Mouse (Mus musculus) forebrain, embryonic 10.5 days (tissue): ENCODE data around the gene Ctsh. TPM values are rescaled to one million over a fixed set of nuclear protein-coding genes. Genes with fewer than 3 reads are reported as not detected.

Experiments
- DNase-seq: peaks from one replicate; pipeline ENCODE4 v3.0.0-alpha.2; 2017; ENCODE audit warnings: low spot score; ENCODE audit errors: extremely low spot score
- H3K27ac ChIP-seq: fragments of 300-500 bp; sonication (generic); 2 replicates; pipeline ENCODE4 v1.5.1; 2016; ENCODE audit warnings: mild to moderate bottlenecking
- H3K27me3 ChIP-seq: fragments of 300-500 bp; sonication (generic); 2 replicates; pipeline ENCODE4 v1.6.1; 2016; ENCODE audit warnings: mild to moderate bottlenecking; ENCODE audit not compliant: poor library complexity, severe bottlenecking
- H3K36me3 ChIP-seq: fragments of 300-500 bp; sonication (generic); replicated peaks from 2 replicates; pipeline ENCODE4 v1.6.1; 2016; ENCODE audit warnings: mild to moderate bottlenecking, moderate library complexity
- H3K4me1 ChIP-seq: fragments of 300-500 bp; sonication (generic); 2 replicates; pipeline ENCODE4 v1.6.1; 2016
- H3K4me3 ChIP-seq: fragments of 300-500 bp; sonication (generic); 2 replicates; pipeline ENCODE4 v1.5.1; 2016; ENCODE audit warnings: mild to moderate bottlenecking, moderate library complexity
- H3K9me3 ChIP-seq: fragments of 300-500 bp; sonication (generic); 2 replicates; pipeline ENCODE4 v1.6.1; 2016; ENCODE audit warnings: mild to moderate bottlenecking, moderate library complexity
- WGBS: fragments of 180-500 bp; shearing (Covaris S2); methylation state at CpG from one replicate; pipeline ENCODE4 v1.1.7; 2016; 5-methylcytosine and 5-hydroxymethylcytosine counted together
- polyA plus RNA-seq: library from polyadenylated mRNA; unstranded; fragments of >200 nt; fragmentation: Nextera tagmentation; extraction: Ambion mirVana; gene quantifications from 2 replicates; pipeline ENCODE4 v1.2.1, GENCODE M21; 2016

Gene Ctsh
- polyA plus RNA-seq, 1 experiment from 2014 or later: 6.0 TPM

- 92% methylated on average over 5 of the region's 5 CpGs for WGBS
- DNase-seq: no peak
- H3K27ac ChIP-seq: no peak overlapping the region
- no peaks in the 10 kb centered on the region for H3K9me3 ChIP-seq
- no peaks in the 10 kb centered on the region for H3K4me1 ChIP-seq
- H3K36me3 ChIP-seq: peaks cover 100% of the 10 kb centered on the region
- H3K4me3 ChIP-seq: no peak overlapping the region
- no peaks in the 10 kb centered on the region for H3K27me3 ChIP-seq
These were observed 45.0 kb downstream of the Ctsh start for GRCm38 (mm10) chr9:90098934-90099333.

DNA sequence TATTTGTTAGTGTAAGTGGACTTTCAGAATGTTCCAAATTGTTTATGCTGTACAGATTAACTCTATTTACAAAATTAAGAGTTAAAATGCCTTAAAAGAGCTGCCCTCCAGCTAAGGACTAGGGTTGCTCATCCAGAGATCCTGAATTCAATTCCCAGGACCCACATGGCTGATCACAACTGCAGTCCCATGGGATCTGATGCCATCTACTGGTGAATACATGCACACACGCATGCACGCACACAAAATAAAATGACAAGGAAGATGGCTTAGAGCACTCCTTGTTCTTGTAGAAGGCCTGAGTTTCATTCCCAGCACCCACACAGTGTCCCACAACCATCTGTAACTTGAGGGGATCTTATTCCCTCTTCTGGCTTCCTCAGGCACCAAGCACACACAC lies 46.8 kb downstream of the Ctsh start:
- H3K36me3 ChIP-seq: peaks cover 100% of the 10 kb centered on the region
- 85% methylated on average over 2 of the region's 2 CpGs for WGBS
- no peak for DNase-seq

DNA sequence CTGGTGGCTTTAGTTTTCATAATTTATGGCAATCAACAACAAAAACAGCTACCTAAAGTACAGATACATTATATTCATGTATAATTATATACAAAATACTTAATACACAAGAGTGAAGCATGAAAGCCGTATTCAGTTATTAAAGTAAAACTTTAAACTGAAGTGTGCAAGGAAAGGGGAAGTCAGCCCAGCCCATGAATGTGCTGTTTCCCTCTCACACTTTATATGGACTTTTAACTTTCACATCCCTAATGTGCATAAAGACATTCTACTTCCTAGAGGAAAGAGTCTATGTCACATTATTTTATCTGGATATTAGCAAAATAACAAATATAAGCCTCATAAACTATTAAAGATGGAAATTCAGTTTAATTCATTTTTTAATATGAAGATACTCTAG lies 51.5 kb downstream of the Ctsh start:
- Histone ChIP-seq H3K27ac (no peak overlapping the region), H3K36me3 (peaks cover 95% of the 10 kb centered on the region), H3K9me3 (no peaks in the 10 kb centered on the region), H3K27me3 (no peaks in the 10 kb centered on the region), H3K4me3 (no peak overlapping the region), H3K4me1 (no peaks in the 10 kb centered on the region)
- 97% methylated on average over 1 of the region's 1 CpGs for WGBS
- no peak for DNase-seq

More for the DNA sequence above, 46.8 kb downstream of the Ctsh start:
- no peaks in the 10 kb centered on the region for H3K4me1 ChIP-seq
- H3K9me3 ChIP-seq: no peaks in the 10 kb centered on the region
- no peaks in the 10 kb centered on the region for H3K27me3 ChIP-seq
- no peak overlapping the region for H3K27ac ChIP-seq
- no peak overlapping the region for H3K4me3 ChIP-seq

- H3K27me3 ChIP-seq: no peaks in the 10 kb centered on the region
- no peak overlapping the region for H3K4me3 ChIP-seq
- peaks cover 81% of the 10 kb centered on the region for H3K36me3 ChIP-seq
- H3K27ac ChIP-seq: no peak overlapping the region
- no peak for DNase-seq
- H3K4me1 ChIP-seq: peaks cover 4% of the 10 kb centered on the region; the same call in 1 of the 2 replicates
- no peaks in the 10 kb centered on the region for H3K9me3 ChIP-seq
- 95% methylated on average over 1 of the region's 1 CpGs for WGBS
These were observed 53.0 kb downstream of the Ctsh start for GRCm38 (mm10) chr9:90106915-90107314.

GRCm38 (mm10) chr9:90108272-90108671 lies 54.3 kb downstream of the Ctsh start:
- Histone ChIP-seq H3K9me3 (no peaks in the 10 kb centered on the region), H3K4me3 (no peak overlapping the region), H3K36me3 (peaks cover 67% of the 10 kb centered on the region), H3K4me1 (peaks cover 15% of the 10 kb centered on the region), H3K27ac (no peak overlapping the region), H3K27me3 (no peaks in the 10 kb centered on the region)
- DNase-seq: no peak

DNA sequence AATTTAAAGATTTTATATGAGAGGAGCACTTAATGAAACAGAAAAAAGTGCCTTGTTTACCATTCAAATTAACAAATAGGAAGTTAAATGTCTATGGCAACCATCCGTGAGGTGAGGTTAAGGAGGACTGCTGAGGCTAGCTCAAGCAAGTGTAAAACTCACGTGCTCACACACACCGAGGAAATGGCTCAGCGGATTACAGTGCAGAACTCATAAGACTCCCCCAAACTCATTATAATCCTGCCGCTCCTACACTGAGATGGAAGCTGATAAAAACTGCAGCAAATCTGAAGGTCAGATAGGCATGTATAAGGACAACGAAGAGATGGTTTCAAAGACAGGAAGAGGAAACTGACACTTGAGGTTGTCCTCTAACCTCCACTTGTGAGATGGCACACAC lies 55.4 kb downstream of the Ctsh start:
- Histone ChIP-seq H3K27me3 (no peaks in the 10 kb centered on the region), H3K36me3 (peaks cover 56% of the 10 kb centered on the region), H3K4me3 (no peak overlapping the region), H3K9me3 (no peaks in the 10 kb centered on the region), H3K27ac (no peak overlapping the region), H3K4me1 (peaks cover 15% of the 10 kb centered on the region)
- 91% methylated on average over 6 of the region's 6 CpGs for WGBS
- DNase-seq: no peak

GRCm38 (mm10) chr9:90113151-90113550 lies 59.2 kb downstream of the Ctsh start:
- WGBS: 3% methylated on average over 13 of the region's 13 CpGs
- peak overlapping the region; percentile 100 for H3K27ac ChIP-seq
- DNase-seq: no peak

GRCm38 (mm10) chr9:90113651-90114566 lies 60.0 kb downstream of the Ctsh start:
- under 1% methylated on average over 82 of the region's 82 CpGs for WGBS
- peaks cover 23% of the 10 kb centered on the region for H3K4me1 ChIP-seq
- H3K27me3 ChIP-seq: no peaks in the 10 kb centered on the region
- no peaks in the 10 kb centered on the region for H3K9me3 ChIP-seq
- peak overlapping the region; percentile 100 for H3K27ac ChIP-seq
- H3K4me3 ChIP-seq: peak overlapping the region; percentile 97
- peaks cover 12% of the 10 kb centered on the region for H3K36me3 ChIP-seq
- DNase-seq: peak; percentile 83

More at GRCm38 (mm10) chr9:90113151-90113550, 59.2 kb downstream of the Ctsh start:
- no peaks in the 10 kb centered on the region for H3K9me3 ChIP-seq
- peak overlapping the region; percentile 97 for H3K4me3 ChIP-seq
- H3K27me3 ChIP-seq: no peaks in the 10 kb centered on the region
- peaks cover 19% of the 10 kb centered on the region for H3K36me3 ChIP-seq
- H3K4me1 ChIP-seq: peaks cover 23% of the 10 kb centered on the region

GRCm38 (mm10) chr9:90114567-90115307 lies 60.8 kb downstream of the Ctsh start, which contains the start of gene Morf4l1:
Morf4l1 (minus strand) TSS chr9:90114774.
- Histone ChIP-seq H3K9me3 (no peaks in the 10 kb centered on the region), H3K27ac (peak within 1 kb of the TSS; percentile 100), H3K27me3 (no peaks in the 10 kb centered on the region), H3K4me3 (peak within 1 kb of the TSS; percentile 97), H3K4me1 (peaks cover 23% of the 10 kb centered on the region), H3K36me3 (peaks cover 3% of the 10 kb centered on the region)
- WGBS: 3% methylated on average over 40 of the region's 40 CpGs
- peak; percentile 99 for DNase-seq

- no peaks in the 10 kb centered on the region for H3K27me3 ChIP-seq
- H3K4me1 ChIP-seq: peaks cover 23% of the 10 kb centered on the region
- H3K27ac ChIP-seq: peak overlapping the region; percentile 100
- no peaks in the 10 kb centered on the region; the same call in 1 of the 2 replicates for H3K36me3 ChIP-seq
- H3K9me3 ChIP-seq: no peaks in the 10 kb centered on the region
- DNase-seq: no peak
- H3K4me3 ChIP-seq: peak overlapping the region; percentile 97
These were observed 61.4 kb downstream of the Ctsh start for GRCm38 (mm10) chr9:90115308-90115700.

DNA sequence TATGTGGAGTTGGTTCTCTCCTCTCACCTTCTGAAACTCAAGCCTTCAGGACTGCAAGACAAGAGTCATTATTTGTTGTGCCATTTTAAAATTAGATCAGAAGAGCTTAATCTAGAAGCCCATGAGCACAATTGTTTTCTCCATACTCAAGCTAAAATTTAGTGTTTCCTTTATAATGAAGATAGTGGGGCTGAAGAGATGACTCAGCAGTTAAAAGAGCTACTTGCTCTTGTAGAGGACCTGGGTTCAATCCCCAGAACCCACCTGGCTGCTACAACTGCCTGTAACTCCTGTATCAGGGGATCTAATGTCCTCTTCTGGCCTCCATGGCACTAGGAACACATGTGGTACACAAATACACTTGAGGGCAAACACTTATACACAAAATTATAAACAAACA lies 63.3 kb downstream of the Ctsh start:
- peaks cover 16% of the 10 kb centered on the region for H3K4me1 ChIP-seq
- H3K27ac ChIP-seq: no peak overlapping the region
- no peaks in the 10 kb centered on the region for H3K36me3 ChIP-seq
- no peak for DNase-seq
- H3K27me3 ChIP-seq: no peaks in the 10 kb centered on the region
- no peak overlapping the region for H3K4me3 ChIP-seq
- H3K9me3 ChIP-seq: no peaks in the 10 kb centered on the region

- Histone ChIP-seq H3K36me3 (no peaks in the 10 kb centered on the region), H3K27me3 (peaks cover 9% of the 10 kb centered on the region; the same call in 1 of the 2 replicates), H3K9me3 (no peaks in the 10 kb centered on the region), H3K4me1 (peaks cover 17% of the 10 kb centered on the region), H3K27ac (no peak overlapping the region), H3K4me3 (no peak overlapping the region)
- DNase-seq: no peak
- WGBS: 77% methylated on average over 4 of the region's 4 CpGs
These were observed 68.3 kb downstream of the Ctsh start for GRCm38 (mm10) chr9:90122246-90122740.
